30 mouse cellular contexts compared by ENCODE assay signal in genomic region chr6:138427394-138427793, GRCm38 (mm10).
DNase-seq lines count a peak whose midpoint lies in the region; ATAC-seq and TF ChIP-seq lines count a peak whose summit lies in the region.
"Had no signal": no experiment of that assay in that cellular context is flagged by ENCODE, and none has a peak within 500 bp of the region (broad histone marks: within the 10 kb centered on the region; RNA-seq: fewer than 3 reads in every experiment).

No protein-coding gene starts in this region.

- no peaks in the 10 kb centered on the region for H3K9me3 ChIP-seq in forebrain, embryonic 12.5 days
- no peaks in the 10 kb centered on the region for H3K9me3 ChIP-seq in forebrain, embryonic 11.5 days (ENCODE audit: control insufficient read depth, low read length)
- no peaks in the 10 kb centered on the region for H3K9me3 ChIP-seq in midbrain, embryonic 12.5 days
- H3K9me3 ChIP-seq in midbrain, embryonic 10.5 days (replicated peaks), result no peaks in the 10 kb centered on the region
- no peaks in the 10 kb centered on the region for H3K9me3 ChIP-seq in midbrain, embryonic 16.5 days (replicated peaks; ENCODE audit: control insufficient read depth, low read length, poor library complexity, severe bottlenecking)
- H3K9me3 ChIP-seq: embryonic facial prominence, embryonic 13.5 days; hindbrain, embryonic 13.5 days; kidney, embryonic 15.5 days; limb, embryonic 12.5 days; liver, embryonic 15.5 days; neural tube, embryonic 13.5 days; stomach, embryonic 15.5 days had no signal

- H3K27me3 ChIP-seq in forebrain, embryonic 12.5 days, result 0 out of 2 replicates have a peak, but pooled peaks cover 5% of the 10 kb centered on the region
- no peaks in the 10 kb centered on the region for H3K27me3 ChIP-seq in forebrain, embryonic 11.5 days (ENCODE audit: control insufficient read depth, insufficient read depth, low read length)
- H3K27me3 ChIP-seq in midbrain, embryonic 12.5 days, result peaks cover 7% of the 10 kb centered on the region; the same call in 1 of the 2 replicates
- peaks cover 11% of the 10 kb centered on the region for H3K27me3 ChIP-seq in midbrain, embryonic 10.5 days (ENCODE audit: low read depth, poor library complexity, severe bottlenecking)
- no peaks in the 10 kb centered on the region for H3K27me3 ChIP-seq in midbrain, embryonic 16.5 days (ENCODE audit: control insufficient read depth, insufficient read depth, low read depth, low read length)

- no peak overlapping the region for H3K9ac ChIP-seq in forebrain, embryonic 12.5 days
- no peak overlapping the region for H3K9ac ChIP-seq in forebrain, embryonic 11.5 days (ENCODE audit: low read length)
- no peak overlapping the region for H3K9ac ChIP-seq in midbrain, embryonic 12.5 days (replicated peaks)
- no peak overlapping the region for H3K9ac ChIP-seq in midbrain, embryonic 16.5 days (ENCODE audit: low read depth, low read length)
- H3K9ac ChIP-seq: embryonic facial prominence, embryonic 13.5 days; hindbrain, embryonic 13.5 days; kidney, embryonic 15.5 days; limb, embryonic 12.5 days; liver, embryonic 15.5 days; lung, embryonic 14.5 days; neural tube, embryonic 13.5 days; stomach, embryonic 15.5 days had no signal

- H3K27ac ChIP-seq in forebrain, embryonic 12.5 days, result 0 out of 2 replicates have a peak overlapping the region, but pooled peaks have one; percentile 46
- H3K27ac ChIP-seq in forebrain, embryonic 11.5 days (ENCODE audit: low read depth, low read length), result no peak overlapping the region
- no peak overlapping the region for H3K27ac ChIP-seq in midbrain, embryonic 12.5 days (replicated peaks)
- H3K27ac ChIP-seq in midbrain, embryonic 10.5 days (replicated peaks), result no peak overlapping the region
- peak overlapping the region; percentile 39; the same call in 1 of the 2 replicates for H3K27ac ChIP-seq in midbrain, embryonic 16.5 days (ENCODE audit: low read length)
- H3K27ac ChIP-seq: embryonic facial prominence, embryonic 13.5 days; hindbrain, embryonic 13.5 days; kidney, embryonic 15.5 days; layer of hippocampus, adult 2 months; left cerebral cortex, adult 2 months; limb, embryonic 12.5 days; liver, embryonic 15.5 days; neural tube, embryonic 13.5 days; stomach, embryonic 15.5 days had no signal

- peak; percentile 16; the same call in 1 of the 2 replicates for ATAC-seq in forebrain, embryonic 12.5 days (ENCODE audit: low FRiP score)
- no peak for ATAC-seq in forebrain, embryonic 11.5 days (replicated peaks; ENCODE audit: low FRiP score)
- peak; percentile 42 for ATAC-seq in midbrain, embryonic 12.5 days (ENCODE audit: low FRiP score, low read depth)
- peak; percentile 56 for ATAC-seq in midbrain, embryonic 16.5 days
- ATAC-seq: activated CD4-positive, CD25-positive, alpha-beta regulatory T cell, adult 4 months had no signal

- no peak for TF ChIP-seq POLR2A in brain, embryonic 14.5 days (IDR thresholded peaks at IDR 0.05; ENCODE audit: borderline replicate concordance, extremely low read depth, insufficient read depth, insufficient read length, poor library complexity, severe bottlenecking)

- H3K4me2 ChIP-seq in forebrain, embryonic 12.5 days, result no peak overlapping the region
- H3K4me2 ChIP-seq in forebrain, embryonic 11.5 days (ENCODE audit: low read depth, low read length, severe bottlenecking), result no peak overlapping the region
- H3K4me2 ChIP-seq in midbrain, embryonic 12.5 days (replicated peaks), result no peak overlapping the region
- no peak overlapping the region for H3K4me2 ChIP-seq in midbrain, embryonic 16.5 days (ENCODE audit: low read length)
- H3K4me2 ChIP-seq: embryonic facial prominence, embryonic 13.5 days; kidney, embryonic 15.5 days; limb, embryonic 12.5 days; liver, embryonic 15.5 days; lung, embryonic 14.5 days; neural tube, embryonic 13.5 days; stomach, embryonic 15.5 days had no signal

- H3K36me3 ChIP-seq in forebrain, embryonic 12.5 days (replicated peaks), result no peaks in the 10 kb centered on the region
- no peaks in the 10 kb centered on the region for H3K36me3 ChIP-seq in forebrain, embryonic 11.5 days (ENCODE audit: control insufficient read depth, insufficient read depth, low read length)
- H3K36me3 ChIP-seq in midbrain, embryonic 12.5 days, result no peaks in the 10 kb centered on the region
- H3K36me3 ChIP-seq in midbrain, embryonic 10.5 days, result no peaks in the 10 kb centered on the region
- H3K36me3 ChIP-seq in midbrain, embryonic 16.5 days (ENCODE audit: control insufficient read depth, insufficient read depth, low read length), result no peaks in the 10 kb centered on the region
- H3K36me3 ChIP-seq: embryonic facial prominence, embryonic 13.5 days; hindbrain, embryonic 13.5 days; kidney, embryonic 15.5 days; limb, embryonic 12.5 days; liver, embryonic 15.5 days; neural tube, embryonic 13.5 days; stomach, embryonic 15.5 days had no signal

- no peak for TF ChIP-seq CTCF in brain, embryonic 14.5 days (IDR thresholded peaks at IDR 0.05; ENCODE audit: borderline replicate concordance, extremely low read depth, insufficient read depth, insufficient read length)

- DNase-seq in forebrain, embryonic 11.5 days (ENCODE audit: low spot score), result no peak
- DNase-seq in midbrain, embryonic 10.5 days (ENCODE audit: low spot score), result no peak
- DNase-seq in brain, embryonic 14.5 days (ENCODE audit: low read depth), result peak; percentile 91
- no peak for DNase-seq in adrenal gland, postnatal 36 days
- no peak for DNase-seq in thymus, adult 18-20 months
- DNase-seq: adrenal gland, adult 2 months; cerebellum, adult 8-10 months; cerebellum, postnatal 25 days; gastrocnemius, postnatal 14 days; heart, postnatal 14 days; kidney, adult 11 months; kidney, postnatal 36 days; lung, embryonic 14.5 days; lung, postnatal 14 days; right cerebral cortex, postnatal 14 days; thymus, postnatal 25 days had no signal

- peaks cover 45% of the 10 kb centered on the region for H3K4me1 ChIP-seq in forebrain, embryonic 12.5 days
- H3K4me1 ChIP-seq in forebrain, embryonic 11.5 days (replicated peaks; ENCODE audit: control insufficient read depth, insufficient read depth, low read length), result peaks cover 4% of the 10 kb centered on the region; the same call in 1 of the 2 replicates
- peaks cover 22% of the 10 kb centered on the region for H3K4me1 ChIP-seq in midbrain, embryonic 12.5 days
- peaks cover 28% of the 10 kb centered on the region for H3K4me1 ChIP-seq in midbrain, embryonic 10.5 days
- H3K4me1 ChIP-seq in midbrain, embryonic 16.5 days (ENCODE audit: control insufficient read depth, insufficient read depth, low read length), result peaks cover 16% of the 10 kb centered on the region; the same call in 1 of the 2 replicates
- H3K4me1 ChIP-seq: liver, embryonic 15.5 days; stomach, embryonic 15.5 days had no signal

- 8% methylated on average over 6 of the region's 6 CpGs for WGBS in forebrain, embryonic 12.5 days
- WGBS in forebrain, embryonic 11.5 days, result 14% methylated on average over 6 of the region's 6 CpGs
- 26% methylated on average over 6 of the region's 6 CpGs for WGBS in midbrain, embryonic 12.5 days
- 27% methylated on average over 6 of the region's 6 CpGs for WGBS in midbrain, embryonic 10.5 days
- 11% methylated on average over 6 of the region's 6 CpGs for WGBS in midbrain, embryonic 16.5 days

- no peak overlapping the region for H3K4me3 ChIP-seq in forebrain, embryonic 12.5 days (replicated peaks)
- H3K4me3 ChIP-seq in forebrain, embryonic 11.5 days (ENCODE audit: low read depth, low read length), result no peak overlapping the region
- H3K4me3 ChIP-seq in midbrain, embryonic 12.5 days, result no peak overlapping the region
- H3K4me3 ChIP-seq in midbrain, embryonic 10.5 days, result no peak overlapping the region
- no peak overlapping the region for H3K4me3 ChIP-seq in midbrain, embryonic 16.5 days (ENCODE audit: low read depth, low read length)
- H3K4me3 ChIP-seq: embryonic facial prominence, embryonic 13.5 days; erythroblast, embryonic 14.5 days; hindbrain, embryonic 13.5 days; kidney, embryonic 15.5 days; layer of hippocampus, adult 2 months; left cerebral cortex, adult 2 months; limb, embryonic 12.5 days; liver, embryonic 15.5 days; neural tube, embryonic 13.5 days; stomach, embryonic 15.5 days had no signal

Comparison
In these comparisons a context has a peak if more than half of its experiments do, and no peak if none do; other contexts are left out.
1. H3K27ac ChIP-seq: peak in forebrain, embryonic 12.5 days (single experiment) and midbrain, embryonic 16.5 days (single experiment); none in forebrain, embryonic 11.5 days (single experiment), midbrain, embryonic 12.5 days (single experiment) and midbrain, embryonic 10.5 days (single experiment).